Mouse (Mus musculus) CH12.LX (cell line): ENCODE measurements around the gene Nol9.
A peak's percentile ranks its signal among the peaks of the same experiment; 100 is the strongest.

Experiments
- CTCF ChIP-seq, 2 experiments: IDR thresholded peaks in 1 of 2; conservative IDR thresholded peaks in 1 of 2; 2 replicates each; pipeline ENCODE4 v1.5.1; 2011 to 2012; ENCODE audit warnings: low read depth in 2 of 2, low read length in 2 of 2, improper control_type of control experiment in 1 of 2, inconsistent platforms in 1 of 2, mild to moderate bottlenecking in 1 of 2, moderate library complexity in 1 of 2
- EP300 ChIP-seq: IDR thresholded peaks from 2 replicates; pipeline ENCODE4 v1.6.1; 2011; ENCODE audit warnings: low read length, improper control_type of control experiment
- MAX ChIP-seq: IDR thresholded peaks from 2 replicates; pipeline ENCODE4 v1.6.1; 2011; ENCODE audit warnings: low read length, improper control_type of control experiment
- POLR2A ChIP-seq: IDR thresholded peaks from 2 replicates; pipeline ENCODE4 v1.6.1; 2011; ENCODE audit warnings: low read depth, mild to moderate bottlenecking, improper control_type of control experiment, low read length

- TF ChIP-seq MAX: no peak
- TF ChIP-seq POLR2A: peak; percentile 50; the same call in 1 of the 2 replicates
- TF ChIP-seq EP300: no peak
- no peak for TF ChIP-seq CTCF (conservative IDR thresholded peaks at IDR 0.05 in 1 of 2, IDR thresholded peaks at IDR 0.05 in 1 of 2; ENCODE audit: low read depth in 2 of 2, low read length in 2 of 2)
Observed at GRCm38 (mm10) chr4:152086505-152087210, 47.5 kb downstream of the Nol9 start.
